Mouse (Mus musculus): ENCODE data around the gene Ankar.
A peak's percentile ranks its signal among the peaks of the same experiment; 100 is the strongest.

Ankar gene

DNA sequence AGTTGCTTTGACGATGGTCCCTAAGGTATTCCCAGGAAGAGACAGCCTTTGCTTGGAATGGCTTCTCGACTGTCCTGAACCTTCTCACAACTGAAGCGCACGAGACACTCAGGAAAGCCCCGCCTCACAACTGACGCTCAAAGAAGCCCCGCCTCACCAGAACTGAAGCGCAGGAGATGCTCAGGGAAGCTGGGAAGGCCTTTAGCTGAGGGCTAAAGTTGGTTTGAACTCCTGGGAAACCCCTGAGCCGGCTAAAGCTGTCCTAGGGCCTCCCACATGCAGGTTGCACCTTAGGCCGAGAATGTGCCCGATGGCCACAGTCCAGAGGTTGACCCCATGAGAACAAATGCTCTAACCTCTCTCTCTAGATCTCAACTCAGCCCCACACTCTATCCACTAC is at the start of gene Ankar:
Gene Ankar, minus strand, starts transcription at position 101 of the 400 bp plus-strand sequence.
- DNase-seq (ENCODE audit: low read depth, low spot score): no peak

DNA sequence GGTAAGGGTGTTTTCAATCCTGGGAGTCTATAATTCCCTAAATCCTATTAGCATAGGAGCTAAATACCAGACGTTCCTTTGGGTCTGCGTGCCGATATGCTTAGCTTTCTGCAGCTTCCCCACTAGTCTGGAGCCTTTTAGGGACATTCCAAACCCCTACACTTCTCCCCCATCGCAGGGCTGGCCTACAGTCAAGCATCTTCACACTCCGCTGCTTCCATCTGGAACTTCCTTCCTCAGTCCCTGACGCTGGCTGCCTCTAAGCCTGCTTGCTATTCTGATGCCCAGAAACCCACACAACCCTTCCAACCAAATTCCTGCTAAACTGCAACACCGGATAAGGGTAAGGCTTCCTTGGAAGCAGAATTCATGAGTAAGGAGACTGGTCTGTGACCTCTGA is 46.0 kb upstream of the Ankar start:
- DNase-seq (ENCODE audit: low read depth, low spot score): no peak

GRCm38 (mm10) chr1:72744816-72745506 is 44.6 kb upstream of the Ankar start:
- DNase-seq (ENCODE audit: low read depth, low spot score): no peak

GRCm38 (mm10) chr1:72741406-72741805 is 41.0 kb upstream of the Ankar start:
- no peak for DNase-seq (ENCODE audit: low read depth, low spot score)

- DNase-seq (ENCODE audit: low read depth, low spot score): no peak
Observed at GRCm38 (mm10) chr1:72739681-72740063, 39.3 kb upstream of the Ankar start.

GRCm38 (mm10) chr1:72738946-72739680 is 38.7 kb upstream of the Ankar start:
- DNase-seq (ENCODE audit: low read depth, low spot score): no peak

DNA sequence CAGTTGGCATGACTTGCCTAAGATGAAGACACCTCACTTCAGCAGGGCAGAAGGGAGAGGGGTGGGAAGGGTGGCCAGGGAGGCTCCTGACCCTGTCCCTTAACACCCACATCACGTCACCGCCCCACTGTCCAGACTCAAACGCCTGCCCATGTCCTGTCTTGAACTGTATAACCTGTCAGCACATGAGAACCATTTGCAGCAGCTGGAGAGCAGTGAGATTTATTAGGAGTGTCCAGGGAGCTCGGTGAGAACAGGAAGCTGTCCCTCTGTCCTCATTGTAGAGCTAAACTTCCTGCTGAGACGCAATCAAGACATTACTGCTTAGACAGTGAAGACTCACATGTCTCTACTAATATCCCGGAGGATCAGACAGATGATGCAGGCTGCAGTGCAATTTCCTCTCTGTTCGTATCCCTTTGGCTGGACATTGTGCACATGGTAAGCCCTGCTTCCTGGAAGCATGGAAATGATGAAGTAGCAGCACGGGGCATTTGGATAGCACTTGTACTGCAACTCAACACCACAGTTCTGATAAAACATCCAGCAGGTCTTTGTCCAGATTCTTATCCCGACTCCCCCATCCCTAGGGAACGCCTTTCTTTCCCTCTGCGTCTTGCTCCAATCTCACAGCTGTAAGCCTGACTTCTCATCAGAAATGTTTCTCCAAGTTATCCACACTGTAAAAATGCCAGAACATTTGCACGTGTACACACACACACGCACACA is 36.2 kb upstream of the Ankar start:
- no peak for DNase-seq (ENCODE audit: low read depth, low spot score)

- DNase-seq (ENCODE audit: low read depth, low spot score): no peak
Observed at GRCm38 (mm10) chr1:72733191-72733691, 32.9 kb upstream of the Ankar start.

- DNase-seq (ENCODE audit: low read depth, low spot score): no peak
Observed at GRCm38 (mm10) chr1:72730126-72730525, 29.7 kb upstream of the Ankar start.

DNA sequence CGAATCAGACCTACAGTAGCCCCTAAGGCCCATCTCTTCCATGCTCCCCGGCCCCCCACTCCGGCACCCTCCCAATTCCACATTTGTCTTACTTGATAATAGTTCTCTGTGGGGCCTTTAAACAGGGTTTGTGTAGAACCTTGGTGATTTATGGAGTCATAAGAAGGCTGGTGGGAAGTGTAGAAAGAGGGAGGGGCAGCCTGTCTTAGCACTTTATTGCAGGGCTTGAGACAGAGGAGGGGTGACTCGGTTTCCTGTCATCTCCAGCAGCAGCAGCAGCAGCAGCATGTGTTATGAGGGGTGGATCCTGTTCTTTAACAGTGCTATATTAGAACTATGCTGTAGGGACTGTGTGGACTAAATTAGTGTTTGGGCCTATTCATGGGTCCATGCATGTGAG is 28.4 kb upstream of the Ankar start:
- no peak for DNase-seq (ENCODE audit: low read depth, low spot score)

DNA sequence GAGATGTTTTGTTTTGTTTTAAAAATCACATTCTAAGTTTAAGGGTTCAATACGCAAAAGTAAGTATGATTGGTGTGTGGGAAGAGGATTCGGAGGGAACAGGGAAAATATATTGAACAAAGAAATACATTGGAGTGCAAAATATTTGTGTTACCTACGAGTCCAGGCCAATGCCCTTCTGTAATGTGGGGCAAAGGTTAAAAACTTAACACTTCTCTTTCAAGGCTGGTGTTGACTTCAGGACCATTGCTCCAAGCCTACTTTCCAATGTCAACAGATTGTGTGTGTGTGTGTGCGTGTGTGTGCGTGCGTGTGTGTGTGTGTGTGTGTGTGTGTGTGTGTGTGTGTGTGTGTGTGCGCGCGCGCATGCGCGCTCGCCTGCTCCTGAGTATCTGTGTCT is 25.6 kb upstream of the Ankar start:
- DNase-seq (ENCODE audit: low read depth, low spot score): no peak

DNA sequence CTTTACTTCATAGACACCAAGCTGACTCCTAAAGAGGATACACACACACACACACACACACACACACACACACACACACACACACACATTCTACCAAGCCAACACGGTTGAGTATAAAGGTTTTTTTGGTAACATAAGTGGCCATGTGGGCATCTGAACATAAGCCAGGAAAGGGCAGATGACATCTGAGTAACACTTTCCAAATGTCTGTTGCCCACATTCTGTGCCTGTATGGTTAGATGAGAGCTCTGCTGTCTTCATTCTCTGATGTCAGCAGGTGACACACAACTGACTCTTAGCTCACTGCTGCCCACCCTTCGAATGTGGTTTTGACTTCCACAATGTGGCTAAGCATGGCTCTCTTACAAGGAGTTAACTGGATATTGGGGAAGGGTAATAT is 24.0 kb upstream of the Ankar start:
- no peak for DNase-seq (ENCODE audit: low read depth, low spot score)

DNA sequence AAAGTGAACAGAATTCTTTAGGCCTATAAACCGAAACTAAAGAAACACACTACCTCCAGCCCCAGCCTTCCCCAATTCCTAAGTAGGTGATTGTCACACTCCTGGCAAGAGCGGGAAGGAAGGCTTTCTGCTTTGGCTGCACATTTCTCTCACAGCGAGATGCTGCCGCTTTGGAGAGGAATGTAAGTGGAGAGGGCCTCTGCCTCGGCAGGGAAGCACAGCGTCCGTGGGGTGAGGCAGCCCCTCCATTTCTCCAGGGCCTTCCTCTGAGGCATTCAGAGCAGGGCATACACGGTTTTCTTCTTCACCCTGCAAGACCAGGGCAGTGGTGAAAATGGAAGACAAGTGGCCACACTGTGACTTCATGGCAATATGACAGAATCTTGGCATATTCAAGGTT is 22.3 kb upstream of the Ankar start:
- DNase-seq (ENCODE audit: low read depth, low spot score): no peak

DNA sequence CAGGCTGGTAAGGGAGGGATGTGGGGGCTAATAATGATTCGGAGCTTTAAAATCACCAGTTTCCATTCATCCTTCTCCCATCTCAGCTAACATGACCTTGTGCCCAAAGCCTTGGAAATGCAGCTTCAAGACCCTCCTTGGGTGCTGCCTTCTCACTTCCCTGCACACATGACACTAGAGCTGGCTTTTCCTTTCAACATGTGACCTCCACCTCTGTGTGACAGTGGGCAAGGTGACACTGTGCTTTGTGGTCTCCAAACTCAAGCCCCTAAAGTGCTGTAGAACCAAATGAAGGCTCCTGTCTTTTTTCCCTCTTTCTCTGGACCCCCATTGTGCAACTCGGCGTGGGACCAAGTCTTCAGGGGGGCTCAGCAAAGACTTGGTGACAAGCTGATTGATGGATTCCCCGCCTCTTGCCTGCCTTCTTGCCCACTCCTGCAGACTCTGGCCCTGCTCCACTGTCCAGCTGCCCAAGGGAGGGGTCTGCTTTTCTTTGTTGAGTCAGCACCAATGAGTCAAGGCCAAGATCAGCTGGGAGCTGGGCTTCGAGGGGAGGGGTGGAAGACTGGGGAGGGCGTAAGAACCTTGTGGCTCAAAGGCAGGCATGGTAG is 19.8 kb upstream of the Ankar start:
- DNase-seq (ENCODE audit: low read depth, low spot score): no peak

- DNase-seq (ENCODE audit: low read depth, low spot score): no peak
Observed at GRCm38 (mm10) chr1:72718846-72719245, 18.5 kb upstream of the Ankar start.

GRCm38 (mm10) chr1:72717540-72717939 is 17.2 kb upstream of the Ankar start:
- DNase-seq (ENCODE audit: low read depth, low spot score): no peak

DNA sequence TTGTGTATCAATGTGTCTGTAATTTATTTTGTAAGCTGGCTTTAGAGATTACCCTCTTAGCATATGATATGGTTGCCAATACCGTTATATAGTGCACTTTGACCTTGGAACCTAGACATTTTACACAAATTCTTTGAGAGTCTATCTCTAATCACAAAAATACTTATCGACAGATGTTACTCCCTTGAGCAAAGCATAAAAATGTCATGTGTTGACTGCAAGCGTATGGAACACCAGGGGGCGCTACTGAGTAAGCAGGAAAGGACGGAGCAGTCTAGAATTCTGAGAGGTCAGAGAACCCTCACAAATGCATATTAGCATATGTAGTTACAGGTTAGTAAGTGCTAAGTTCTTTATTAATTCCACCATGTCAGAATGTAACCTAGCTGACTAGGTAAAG is 16.5 kb upstream of the Ankar start:
- peak; percentile 68 for DNase-seq (ENCODE audit: low read depth, low spot score)

GRCm38 (mm10) chr1:72716421-72716820 is 16.0 kb upstream of the Ankar start:
- DNase-seq (ENCODE audit: low read depth, low spot score): no peak

GRCm38 (mm10) chr1:72715593-72716361 is 15.4 kb upstream of the Ankar start:
- no peak for DNase-seq (ENCODE audit: low read depth, low spot score)

- DNase-seq (ENCODE audit: low read depth, low spot score): no peak
Observed at GRCm38 (mm10) chr1:72715065-72715464, 14.7 kb upstream of the Ankar start.

DNA sequence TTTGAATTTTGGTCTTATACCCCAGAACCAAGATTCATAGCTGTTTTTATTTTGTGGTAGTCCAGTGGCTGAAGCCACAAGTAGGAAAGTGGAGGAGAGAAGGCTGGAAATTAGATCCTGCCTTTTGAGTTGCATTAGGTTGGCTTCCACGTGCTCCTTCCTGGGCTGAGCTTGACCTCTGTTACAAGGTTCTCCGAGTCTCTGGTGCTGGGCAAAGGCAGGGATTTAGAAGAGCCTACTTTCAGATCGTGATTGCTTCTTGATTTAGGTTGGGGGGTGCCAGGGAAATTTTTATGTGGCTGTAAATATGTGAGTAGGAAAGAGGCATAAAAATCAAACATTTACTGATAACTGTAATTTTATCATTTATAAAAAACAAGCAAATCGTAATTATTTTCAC is 14.2 kb upstream of the Ankar start:
- DNase-seq (ENCODE audit: low read depth, low spot score): no peak
